Comparison of ENCODE assay signal across 8 mouse cellular contexts in genomic region chr8:110711271-110711934, GRCm38 (mm10). TPM values are rescaled to one million over a fixed set of nuclear protein-coding genes. Genes with fewer than 3 reads are reported as not detected.
DNase-seq lines count a peak whose midpoint lies in the region; ATAC-seq and TF ChIP-seq lines count a peak whose summit lies in the region.

No protein-coding gene starts in this region.

- H3K9ac ChIP-seq in stomach, embryonic 15.5 days, result no peak overlapping the region

- peaks cover 15% of the 10 kb centered on the region; the same call in 1 of the 2 replicates for H3K4me1 ChIP-seq in stomach, embryonic 15.5 days

- TF ChIP-seq CTCF in left cerebral cortex, adult 2 months (IDR thresholded peaks at IDR 0.05), result no peak; the same call in 1 of the 2 replicates

- no peak for ATAC-seq in stomach, embryonic 15.5 days (ENCODE audit: insufficient read depth, low FRiP score, low read depth)

- peak overlapping the region; percentile 11; the same call in 1 of the 2 replicates for H3K27ac ChIP-seq in left cerebral cortex, adult 2 months
- H3K27ac ChIP-seq in stomach, embryonic 15.5 days, result peak overlapping the region; percentile 55; the same call in 1 of the 2 replicates

- DNase-seq in left cerebral cortex, adult 2 months (ENCODE audit: extremely low spot score in 1 of 2, low spot score in 2 of 2), result no peak
- no peak for DNase-seq in left cerebral cortex, postnatal 36 days (ENCODE audit: low spot score in 2 of 2)
- DNase-seq in heart, postnatal 36 days, result peak; percentile 35 to 47
- DNase-seq in kidney, postnatal 36 days, result peak; percentile 65 to 78
- no peak for DNase-seq in thymus, postnatal 14 days
- no peak for DNase-seq in testis, postnatal 14 days (ENCODE audit: low spot score)
- no peak for DNase-seq in left cerebral cortex, postnatal 10 days (ENCODE audit: extremely low spot score in 1 of 2, low spot score in 2 of 2)

- H3K4me2 ChIP-seq in stomach, embryonic 15.5 days, result no peak overlapping the region

- no peaks in the 10 kb centered on the region for H3K9me3 ChIP-seq in stomach, embryonic 15.5 days

- 69% methylated on average over 13 of the region's 13 CpGs for WGBS in stomach, embryonic 15.5 days

- H3K27me3 ChIP-seq in stomach, embryonic 15.5 days (replicated peaks), result no peaks in the 10 kb centered on the region

- intact Hi-C loops in left cerebral cortex, adult 2 months (cut with DNase I), result no loop called here
- intact Hi-C loops in left cerebral cortex, postnatal 36 days (cut with DNase I), result no loop called here
- intact Hi-C loops in heart, postnatal 36 days (cut with DNase I), result no loop called here
- intact Hi-C loops in left cerebral cortex, postnatal 10 days (cut with DNase I), result no loop called here

- H3K4me3 ChIP-seq in left cerebral cortex, adult 2 months, result no peak overlapping the region
- no peak overlapping the region for H3K4me3 ChIP-seq in stomach, embryonic 15.5 days (replicated peaks)

- no peaks in the 10 kb centered on the region; the same call in 1 of the 2 replicates for H3K36me3 ChIP-seq in stomach, embryonic 15.5 days

RNA-seq across cellular contexts. Expression of gene Mtss1l, which starts 9.9 kb away (rescaled TPM):
- 100 to 1,000 TPM; 207 to 234 TPM for total RNA-seq in left cerebral cortex, adult 2 months (2021)
- 100 to 1,000 TPM; 196 to 205 TPM for total RNA-seq in left cerebral cortex, postnatal 36 days (2021)
- 10 to 100 TPM; 34.3 to 38.1 TPM for total RNA-seq in heart, postnatal 36 days (2021)
- 15.9 and 16.2 TPM in 2 replicates for polyA plus RNA-seq in stomach, embryonic 15.5 days (2015; fragmentation: Nextera tagmentation; extraction: Ambion mirVana)
- 100 to 1,000 TPM; 214 to 236 TPM for total RNA-seq in left cerebral cortex, postnatal 10 days (2021)

Comparison
In these comparisons a context has a peak if more than half of its experiments do, and no peak if none do; other contexts are left out.
1. DNase-seq: peak in heart, postnatal 36 days (2 of 2) and kidney, postnatal 36 days (2 of 2); none in left cerebral cortex, adult 2 months (0 of 2), left cerebral cortex, postnatal 36 days (0 of 2), thymus, postnatal 14 days (single experiment), testis, postnatal 14 days (single experiment) and left cerebral cortex, postnatal 10 days (0 of 2).
2. RNA of gene Mtss1l, which starts 9.9 kb away (total RNA-seq): 214 to 236 TPM in left cerebral cortex, postnatal 10 days, 207 to 234 TPM in left cerebral cortex, adult 2 months and 196 to 205 TPM in left cerebral cortex, postnatal 36 days; 34.3 to 38.1 TPM in heart, postnatal 36 days; every median in the first group is over 4 times any median in the second.